Mouse (Mus musculus) hindbrain, embryonic 13.5 days (tissue): Measurements from ENCODE around the gene Rhog. TPM values are rescaled to one million over a fixed set of nuclear protein-coding genes. Genes with fewer than 3 reads are reported as not detected.

Experiments
- ATAC-seq: fragments of 200-750 bp; cut with Nextera tagmentation; 2 replicates; pipeline ENCODE4 v1.8.0; 2017; ENCODE audit warnings: moderate TSS enrichment; ENCODE audit not compliant: low FRiP score
- H3K27ac ChIP-seq: fragments of 300-500 bp; sonication (generic); 2 replicates; pipeline ENCODE4 v1.5.1; 2015; ENCODE audit warnings: inconsistent platforms, mild to moderate bottlenecking, moderate library complexity
- H3K27me3 ChIP-seq: fragments of 300-500 bp; sonication (generic); 2 replicates; pipeline ENCODE4 v1.6.1; 2015; ENCODE audit warnings: mild to moderate bottlenecking, inconsistent platforms
- H3K36me3 ChIP-seq: fragments of 300-500 bp; sonication (generic); 2 replicates; pipeline ENCODE4 v1.6.1; 2015; ENCODE audit warnings: mild to moderate bottlenecking, inconsistent platforms
- H3K4me1 ChIP-seq: fragments of 300-500 bp; sonication (generic); replicated peaks from 2 replicates; pipeline ENCODE4 v1.6.1; 2015; ENCODE audit warnings: inconsistent platforms
- H3K4me2 ChIP-seq: fragments of 300-500 bp; sonication (generic); 2 replicates; pipeline ENCODE4 v1.6.1; 2015; ENCODE audit warnings: inconsistent platforms, mild to moderate bottlenecking, moderate library complexity
- H3K4me3 ChIP-seq: fragments of 300-500 bp; sonication (generic); 2 replicates; pipeline ENCODE4 v1.5.1; 2015; ENCODE audit warnings: mild to moderate bottlenecking, inconsistent platforms
- H3K9ac ChIP-seq: fragments of 300-500 bp; sonication (generic); 2 replicates; pipeline ENCODE4 v1.6.1; 2015; ENCODE audit warnings: mild to moderate bottlenecking, inconsistent platforms
- H3K9me3 ChIP-seq: fragments of 300-500 bp; sonication (generic); 2 replicates; pipeline ENCODE4 v1.6.1; 2016; ENCODE audit warnings: inconsistent platforms
- WGBS: fragments of 180-500 bp; shearing (Covaris S2); methylation state at CpG from one replicate; pipeline ENCODE4 v1.1.7; 2015; 5-methylcytosine and 5-hydroxymethylcytosine counted together
- polyA plus RNA-seq: library from polyadenylated mRNA; unstranded; fragments of >200 nt; fragmentation: Nextera tagmentation; extraction: Ambion mirVana; gene quantifications from 2 replicates; pipeline ENCODE4 v1.2.1, GENCODE M21; 2015

Gene Rhog
- polyA plus RNA-seq, 1 experiment from 2014 or later: 21.0 TPM

DNA sequence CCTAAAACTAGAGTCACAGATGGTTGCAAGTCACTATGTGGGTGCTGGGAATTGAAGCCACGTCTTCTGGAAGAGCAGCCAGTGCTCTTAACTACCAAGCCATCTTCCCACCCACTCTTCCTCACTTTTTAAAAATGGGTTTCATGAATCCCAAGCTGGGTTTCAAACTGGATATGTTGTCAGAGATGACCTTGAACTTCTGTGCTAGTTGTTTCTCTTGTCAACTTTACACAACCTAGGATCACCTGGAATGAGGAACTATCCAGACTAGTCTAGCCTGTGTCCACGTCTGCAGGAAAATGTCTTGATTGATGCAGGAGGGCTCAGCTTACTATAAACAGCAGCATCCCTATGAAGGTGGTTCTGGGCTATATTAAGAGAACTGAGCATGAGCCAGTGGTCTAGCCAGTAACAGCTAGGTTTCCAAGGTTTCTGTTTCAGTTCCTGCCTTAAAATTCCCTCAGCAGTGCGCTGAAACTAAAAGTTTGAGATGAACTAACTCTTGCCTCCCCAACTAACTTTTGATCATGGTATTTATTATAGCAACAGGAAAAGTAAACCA is 51.5 kb downstream of the Rhog start:
- Histone ChIP-seq H3K9ac (no peak overlapping the region), H3K36me3 (no peaks in the 10 kb centered on the region), H3K9me3 (no peaks in the 10 kb centered on the region), H3K4me1 (peaks cover 21% of the 10 kb centered on the region), H3K4me3 (no peak overlapping the region), H3K27ac (no peak overlapping the region), H3K4me2 (no peak overlapping the region), H3K27me3 (no peaks in the 10 kb centered on the region)
- 88% methylated on average over 3 of the region's 3 CpGs for WGBS
- no peak for ATAC-seq

DNA sequence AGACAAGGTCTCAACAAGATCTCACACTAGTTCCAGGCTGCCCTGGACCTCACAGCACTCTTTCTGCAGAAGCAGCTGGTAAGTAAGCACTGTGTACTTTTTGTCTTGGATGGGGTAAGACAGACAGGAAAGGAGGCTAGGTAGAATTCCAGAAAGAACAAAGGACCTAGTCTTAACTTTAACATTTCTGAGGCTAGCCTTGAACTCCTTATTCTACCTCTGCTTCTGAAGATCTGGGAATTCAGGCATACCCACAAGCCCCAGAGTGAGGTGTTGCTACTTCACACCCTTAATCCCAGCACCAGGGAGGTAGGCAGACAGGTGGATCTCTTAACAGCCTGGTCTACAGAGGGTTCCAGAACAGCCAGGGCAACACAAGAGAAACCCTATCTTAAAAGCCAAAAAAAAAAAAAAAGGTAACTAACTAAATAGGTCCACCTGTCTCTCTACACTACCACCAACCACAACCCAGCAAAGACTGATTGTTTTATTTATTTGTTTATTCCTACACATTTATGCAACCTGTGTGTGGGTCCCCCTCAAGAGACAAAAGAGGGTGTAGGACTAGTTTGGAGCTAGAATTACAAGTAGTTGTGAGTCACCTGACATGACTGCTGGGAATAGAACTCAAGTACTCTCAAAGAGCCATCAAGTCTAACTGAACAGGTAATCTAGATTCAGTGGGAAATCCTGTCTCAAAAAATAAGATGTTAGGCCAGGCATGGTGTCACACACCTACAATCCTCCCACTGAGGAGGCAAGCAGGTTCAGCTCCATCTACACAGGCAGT is 54.7 kb downstream of the Rhog start:
- Histone ChIP-seq H3K36me3 (no peaks in the 10 kb centered on the region), H3K4me3 (no peak overlapping the region), H3K27ac (no peak overlapping the region), H3K9ac (no peak overlapping the region), H3K27me3 (no peaks in the 10 kb centered on the region), H3K4me2 (no peak overlapping the region), H3K4me1 (0 out of 2 replicates have a peak, but pooled peaks cover 2% of the 10 kb centered on the region), H3K9me3 (no peaks in the 10 kb centered on the region)
- no peak for ATAC-seq

DNA sequence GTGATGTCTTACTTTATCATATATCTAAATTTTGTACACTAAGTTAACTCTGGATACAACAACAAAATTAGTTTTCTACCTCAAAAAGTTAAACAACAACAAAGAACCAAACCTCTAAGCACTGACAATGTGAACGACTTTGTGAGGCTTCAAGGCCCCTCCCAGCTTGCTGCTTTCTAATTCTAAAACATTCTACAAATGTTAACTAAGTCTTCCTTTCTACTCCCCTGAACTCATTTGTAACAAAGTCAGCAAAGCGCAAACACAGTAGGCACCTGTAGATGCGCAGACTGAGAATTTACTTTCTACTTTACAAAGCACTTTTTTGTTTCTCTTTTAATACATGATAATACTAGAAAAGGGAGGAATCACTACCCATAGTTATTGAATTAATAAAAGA is 55.3 kb downstream of the Rhog start:
- Histone ChIP-seq H3K9ac (no peak overlapping the region), H3K27me3 (no peaks in the 10 kb centered on the region), H3K36me3 (no peaks in the 10 kb centered on the region), H3K4me2 (no peak overlapping the region), H3K4me1 (0 out of 2 replicates have a peak, but pooled peaks cover under 1% of the 10 kb centered on the region), H3K4me3 (no peak overlapping the region), H3K9me3 (no peaks in the 10 kb centered on the region), H3K27ac (no peak overlapping the region)
- no peak for ATAC-seq
- 79% methylated on average over 3 of the region's 3 CpGs for WGBS

DNA sequence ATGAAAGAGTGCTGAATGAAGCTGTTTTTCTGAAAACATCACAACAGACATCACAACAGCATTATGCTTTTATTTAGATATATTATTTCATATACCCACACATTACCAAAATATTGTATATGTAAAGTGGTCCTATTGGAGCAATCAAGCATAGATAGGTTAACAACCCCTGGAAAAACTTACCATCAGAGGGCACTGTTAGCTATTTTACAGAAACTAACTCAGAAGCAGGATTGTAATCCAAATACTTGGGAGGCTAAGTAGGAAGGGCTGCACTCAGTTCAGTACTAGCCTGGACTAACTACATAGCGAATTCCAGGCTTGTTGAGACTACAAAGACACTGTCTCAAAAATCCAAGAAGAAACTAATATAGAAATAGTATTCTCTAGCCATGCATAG is 63.5 kb downstream of the Rhog start:
- peaks cover 61% of the 10 kb centered on the region for H3K36me3 ChIP-seq
- no peak overlapping the region for H3K27ac ChIP-seq
- H3K9ac ChIP-seq: no peak overlapping the region
- no peaks in the 10 kb centered on the region for H3K4me1 ChIP-seq
- WGBS: 100% methylated on average over 1 of the region's 1 CpGs
- no peak for ATAC-seq
- no peaks in the 10 kb centered on the region for H3K9me3 ChIP-seq
- H3K4me3 ChIP-seq: no peak overlapping the region
- H3K4me2 ChIP-seq: no peak overlapping the region
- no peaks in the 10 kb centered on the region for H3K27me3 ChIP-seq

Other genes starting within 250 kb of the Rhog start
- 4.5 and 4.8 TPM in 2 replicates for gene Il18bp, start 237.4 kb downstream of the Rhog start, polyA plus RNA-seq
- gene Rnf121, start 190.6 kb downstream of the Rhog start, polyA plus RNA-seq: 31.2 and 32.8 TPM in 2 replicates
- 28.0 and 28.8 TPM in 2 replicates for gene Xndc1, start 190.5 kb downstream of the Rhog start, polyA plus RNA-seq
- gene Xntrpc, start 190.3 kb downstream of the Rhog start, polyA plus RNA-seq: 1.2 and 1.4 TPM in 2 replicates
- gene Trpc2, start 172.9 kb downstream of the Rhog start, polyA plus RNA-seq: 0.25 and 0.49 TPM in 2 replicates
- gene Art1, start 154.3 kb downstream of the Rhog start, polyA plus RNA-seq: 0.22 and 0.26 TPM in 2 replicates
- gene Art5, start 146.6 kb downstream of the Rhog start, polyA plus RNA-seq: 0.74 and 0.75 TPM in 2 replicates
- not detected in 2 replicates for gene Chrna10, start 139.2 kb downstream of the Rhog start, polyA plus RNA-seq
- 23.4 and 25.0 TPM in 2 replicates for gene Nup98, start 45.9 kb downstream of the Rhog start, polyA plus RNA-seq
- 48.0 and 53.0 TPM in 2 replicates for gene Pgap2, start 45.8 kb downstream of the Rhog start, polyA plus RNA-seq
- gene Stim1, start 11.8 kb upstream of the Rhog start, polyA plus RNA-seq: 9.6 and 9.9 TPM in 2 replicates
- 58.6 and 59.2 TPM in 2 replicates for gene Rrm1, start 185.6 kb upstream of the Rhog start, polyA plus RNA-seq
- gene Olfr543, start 225.6 kb upstream of the Rhog start, polyA plus RNA-seq: 0.60 and 0.85 TPM in 2 replicates
- 0.21 and 0.30 TPM in 2 replicates for gene Olfr544, start 232.3 kb upstream of the Rhog start, polyA plus RNA-seq
- gene Olfr545, start 243.5 kb upstream of the Rhog start, polyA plus RNA-seq: 0.14 and 0.19 TPM in 2 replicates